Mouse (Mus musculus) CD8-positive naive resting alpha-beta T cell, adult 2 months (primary cell): ENCODE measurements around the gene Batf.
A peak's percentile ranks its signal among the peaks of the same experiment; 100 is the strongest.

Source experiments
- DNase-seq, 2 experiments: peaks; one replicate each; pipeline ENCODE4 v3.0.0; 2022; ENCODE audit warnings: low read depth in 2 of 2, low spot score in 2 of 2

Gene Batf

DNA sequence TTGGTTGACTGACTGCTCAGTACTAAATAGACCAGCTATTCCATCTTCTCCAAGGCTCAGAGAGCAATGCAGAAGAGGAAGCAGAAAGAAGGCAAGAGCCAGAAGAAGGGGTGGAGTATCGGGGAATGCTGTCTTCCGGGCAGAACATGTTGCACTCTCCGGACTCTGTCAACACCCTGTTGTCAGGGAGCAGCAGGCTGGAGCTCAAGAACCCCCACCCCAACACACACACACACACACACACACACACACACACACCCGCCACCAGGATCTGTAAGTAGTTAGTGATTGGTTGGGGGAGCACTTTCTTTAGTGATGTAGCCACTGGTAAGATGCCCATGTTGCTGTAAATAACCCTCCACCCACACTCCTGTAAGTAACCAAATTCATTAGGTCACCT lies 38.8 kb downstream of the Batf start:
- DNase-seq, result no peak

DNA sequence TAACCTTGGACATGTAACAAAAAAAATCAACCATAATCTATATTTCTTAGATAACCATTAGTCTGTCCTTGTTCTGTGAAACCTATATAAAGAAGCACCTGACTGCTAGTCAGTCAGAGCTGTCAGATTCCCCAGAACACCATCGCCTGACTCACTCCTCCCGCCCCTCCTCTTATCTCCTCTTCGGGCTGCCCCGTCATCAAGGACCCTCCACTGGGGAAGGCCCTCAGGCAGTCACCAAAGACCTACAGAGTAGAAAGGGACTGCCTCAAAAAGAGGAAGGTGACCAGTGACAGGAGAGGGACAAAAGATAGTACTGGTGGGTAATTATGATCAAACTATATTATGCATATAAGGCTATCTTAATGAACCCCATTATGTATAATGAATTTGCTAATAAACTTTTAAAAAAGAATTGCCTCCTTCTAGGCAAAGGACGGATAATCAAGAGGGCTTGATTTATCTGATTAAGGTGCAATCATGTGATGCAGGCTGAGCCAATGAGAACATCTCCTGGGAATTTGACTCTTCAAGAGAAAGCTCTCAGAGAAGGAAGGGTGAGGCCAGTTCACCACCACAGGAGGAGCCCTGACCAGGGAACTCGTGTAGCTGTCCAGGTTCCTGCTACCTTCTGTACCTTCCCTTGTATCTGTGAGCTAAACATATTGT lies 40.4 kb downstream of the Batf start:
- no peak for DNase-seq

DNA sequence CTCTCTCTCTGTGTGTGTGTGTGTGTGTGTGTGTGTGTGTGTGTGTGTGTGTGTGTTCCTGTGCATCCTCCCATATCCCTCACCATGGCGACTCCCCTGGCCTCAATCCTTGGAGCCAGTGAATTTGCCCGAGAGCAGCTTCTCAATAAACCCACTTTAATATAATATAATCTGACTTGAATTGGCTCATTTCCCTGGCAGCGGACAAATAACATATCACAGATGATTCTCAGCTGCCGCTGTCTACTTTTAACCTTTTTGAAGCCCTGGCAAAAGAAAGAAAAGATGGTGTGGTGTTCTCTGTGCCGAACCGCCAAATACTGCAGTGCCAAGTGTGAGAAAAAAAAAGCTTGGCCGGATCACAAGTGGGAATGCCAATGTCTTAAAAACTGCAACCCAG lies 41.7 kb downstream of the Batf start:
- DNase-seq, result no peak

DNA sequence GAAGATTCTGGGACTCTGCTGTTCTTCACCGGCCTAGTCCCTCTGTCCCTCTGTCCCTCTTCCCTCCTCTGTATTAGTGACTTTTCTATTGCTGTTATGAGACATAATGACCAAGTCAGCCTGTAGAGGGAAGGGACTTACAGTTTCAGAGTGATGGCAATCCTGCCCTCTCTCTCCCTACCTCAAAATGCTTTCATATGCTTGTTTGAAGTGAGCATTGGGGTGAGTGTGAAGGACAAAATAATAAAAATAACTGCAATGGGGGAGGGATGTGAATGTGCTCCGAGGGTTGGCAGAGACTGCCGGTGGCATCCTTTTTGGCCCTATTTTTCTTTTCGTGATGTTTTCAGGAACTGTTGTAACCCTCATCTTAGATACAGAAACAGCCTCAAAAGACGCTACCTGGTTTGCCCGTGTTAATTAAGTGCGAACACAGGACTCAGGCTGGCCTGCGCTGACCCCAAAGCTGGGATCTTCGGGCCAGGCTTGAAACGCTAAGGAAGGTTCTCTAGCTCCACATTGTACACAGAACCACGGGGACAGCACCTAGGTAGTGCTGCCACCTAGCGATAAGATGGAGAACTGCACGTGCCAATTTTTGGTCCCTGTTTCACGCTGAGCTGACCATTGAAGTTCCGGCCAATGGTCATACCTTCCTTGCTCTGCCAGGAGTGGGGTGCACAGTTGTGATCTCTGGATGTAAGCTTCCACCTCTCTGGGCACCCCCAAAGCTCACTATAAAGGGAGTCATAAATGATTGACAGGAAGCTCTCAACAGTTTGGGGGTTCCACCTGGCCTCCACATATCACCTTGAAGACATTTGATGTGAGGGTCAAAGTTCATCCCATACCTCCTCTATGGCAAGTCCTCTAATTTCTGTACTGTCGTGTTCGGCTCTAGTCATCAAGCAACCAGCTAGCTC lies 42.8 kb downstream of the Batf start:
- DNase-seq, result peak; percentile 39 to 50

DNA sequence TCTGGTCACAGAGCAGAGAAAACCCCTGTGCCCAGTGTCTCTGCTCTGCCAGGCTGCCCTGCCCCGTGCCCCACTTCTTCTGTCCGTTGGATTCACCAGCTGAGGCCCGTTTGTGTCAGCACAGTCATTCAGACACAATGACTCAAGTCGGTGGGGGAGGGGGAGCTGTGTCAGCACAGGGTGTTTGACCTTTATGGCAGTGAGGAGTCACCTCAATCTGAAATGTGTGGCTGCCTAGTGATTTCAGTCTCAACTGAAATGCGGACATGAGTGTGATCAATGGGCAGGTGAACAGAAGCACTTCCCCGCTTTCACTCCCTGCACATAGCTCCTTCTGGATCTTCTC lies 43.4 kb downstream of the Batf start:
- no peak for DNase-seq

DNA sequence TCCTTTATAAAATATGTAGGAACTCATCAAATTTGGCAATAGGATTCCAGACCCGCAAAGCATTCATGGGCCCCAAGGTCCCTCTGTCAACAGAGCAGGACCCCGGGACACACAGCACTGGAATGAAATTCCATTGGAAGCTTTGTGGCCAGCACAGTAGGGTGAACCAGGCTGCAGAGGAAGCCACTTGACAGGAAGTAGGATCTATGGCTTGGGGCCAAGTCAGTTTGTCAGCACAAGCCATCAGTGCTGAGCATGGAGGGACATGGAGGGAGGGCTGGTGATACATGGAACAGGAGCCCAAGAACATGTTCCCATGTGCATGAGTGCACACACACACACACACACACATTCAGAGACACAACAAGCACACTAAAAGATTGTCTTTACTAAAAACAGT lies 49.7 kb downstream of the Batf start:
- no peak for DNase-seq

DNA sequence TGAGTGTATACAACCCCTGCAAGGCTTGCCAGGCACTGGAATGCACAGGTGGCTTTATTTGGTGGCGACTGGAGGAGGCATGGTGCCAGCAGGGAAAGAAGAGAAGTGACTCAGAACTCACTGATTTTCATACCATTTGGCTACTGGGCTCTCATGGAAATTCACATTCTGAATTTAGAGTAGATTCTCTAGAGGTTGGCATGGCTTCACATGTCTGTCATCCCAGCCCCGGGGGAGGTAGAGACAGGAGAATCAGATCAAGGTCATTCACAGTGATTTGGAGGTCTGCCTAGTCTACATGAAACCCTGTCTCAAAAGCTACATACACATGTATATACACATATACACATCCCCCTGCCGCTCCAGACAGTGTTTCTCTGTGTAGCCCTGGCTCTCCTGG lies 50.5 kb downstream of the Batf start:
- no peak for DNase-seq

DNA sequence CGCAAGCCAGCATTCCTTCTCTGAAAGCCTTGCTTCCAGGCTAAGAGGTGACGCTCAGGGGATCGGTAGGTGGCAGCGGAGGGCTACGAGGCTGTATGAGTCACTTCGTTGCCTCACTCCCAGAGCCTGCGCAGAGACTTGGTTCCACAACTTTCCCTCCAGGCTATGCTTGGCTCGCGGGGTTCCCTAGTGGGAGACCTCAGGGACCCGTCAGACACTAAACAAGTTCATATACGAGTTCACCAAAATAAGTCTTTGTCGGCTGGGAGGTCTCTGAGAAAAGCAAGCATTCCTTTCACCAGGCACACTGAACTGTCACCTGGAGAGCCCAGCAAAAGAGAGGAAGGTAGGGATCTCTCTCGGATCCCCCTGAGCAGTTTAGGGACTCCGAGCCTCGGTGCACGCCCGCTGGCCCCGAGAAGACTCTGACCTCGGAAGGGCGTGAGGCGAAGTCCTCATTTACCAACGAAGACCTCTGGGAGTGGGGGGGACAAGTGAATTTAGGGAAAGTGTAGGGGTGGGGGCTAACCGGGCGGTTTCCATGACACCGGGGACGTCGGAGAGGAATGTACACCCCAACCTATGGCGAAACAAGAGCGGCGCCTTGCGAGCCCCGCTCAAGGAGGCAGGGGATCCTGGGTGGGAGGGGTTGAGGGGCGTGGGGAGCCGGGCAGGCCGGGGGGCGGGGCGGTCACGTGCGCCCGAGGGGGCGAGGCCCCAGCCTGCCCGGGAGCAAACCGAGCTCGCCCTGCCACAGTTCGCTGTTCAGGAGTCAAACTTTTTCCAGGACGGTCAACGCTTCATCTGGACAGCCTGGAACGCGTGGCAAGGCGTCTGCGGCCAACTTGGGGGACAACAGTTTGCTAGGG lies 59.6 kb downstream of the Batf start, which contains the start of gene Flvcr2:
Gene Flvcr2 (plus strand): TSS at position 713 of the 869 bp plus-strand sequence.
- peak; percentile 10 to 19 for DNase-seq

DNA sequence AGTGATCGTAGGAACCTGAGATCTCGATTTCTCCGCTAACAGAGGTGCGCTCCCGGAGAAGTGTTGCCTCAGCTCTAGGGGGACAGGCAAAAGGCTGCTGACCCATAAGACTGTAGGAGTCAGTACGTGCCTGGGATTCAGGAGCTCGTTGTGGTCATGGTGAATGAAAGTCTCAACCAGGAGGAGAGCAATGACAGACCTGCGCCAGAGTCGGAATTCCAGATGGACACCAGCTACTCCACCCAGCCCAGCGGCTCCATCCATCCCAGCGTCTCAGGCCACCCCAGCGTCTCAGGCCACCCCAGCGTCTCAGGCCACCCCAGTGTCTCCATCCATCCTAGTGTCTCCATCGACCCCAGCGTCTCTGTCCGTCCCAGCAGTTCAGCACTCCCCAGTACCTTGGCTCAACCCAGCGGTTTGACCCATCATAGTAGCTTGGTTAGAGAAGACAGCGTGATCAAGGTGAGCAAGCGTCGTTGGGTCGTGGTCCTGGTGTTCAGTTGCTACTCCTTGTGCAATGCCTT lies 60.3 kb downstream of the Batf start:
- DNase-seq, result no peak

DNA sequence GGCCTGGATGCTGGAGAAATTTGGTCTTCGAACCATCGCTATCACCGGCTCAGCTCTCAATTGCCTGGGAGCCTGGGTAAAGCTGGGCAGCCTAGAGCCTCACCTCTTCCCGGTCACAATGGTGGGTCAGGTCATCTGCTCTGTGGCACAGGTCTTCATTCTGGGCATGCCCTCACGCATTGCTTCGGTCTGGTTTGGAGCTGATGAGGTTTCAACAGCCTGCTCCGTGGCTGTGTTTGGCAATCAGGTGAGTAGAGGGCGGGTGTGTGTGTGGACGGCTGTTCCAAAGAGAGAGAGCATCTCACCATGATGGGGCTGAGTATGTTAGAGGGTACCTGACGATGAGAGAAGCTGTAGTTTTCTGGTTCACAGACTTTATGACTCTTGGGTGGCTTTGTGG lies 60.9 kb downstream of the Batf start:
- no peak for DNase-seq

DNA sequence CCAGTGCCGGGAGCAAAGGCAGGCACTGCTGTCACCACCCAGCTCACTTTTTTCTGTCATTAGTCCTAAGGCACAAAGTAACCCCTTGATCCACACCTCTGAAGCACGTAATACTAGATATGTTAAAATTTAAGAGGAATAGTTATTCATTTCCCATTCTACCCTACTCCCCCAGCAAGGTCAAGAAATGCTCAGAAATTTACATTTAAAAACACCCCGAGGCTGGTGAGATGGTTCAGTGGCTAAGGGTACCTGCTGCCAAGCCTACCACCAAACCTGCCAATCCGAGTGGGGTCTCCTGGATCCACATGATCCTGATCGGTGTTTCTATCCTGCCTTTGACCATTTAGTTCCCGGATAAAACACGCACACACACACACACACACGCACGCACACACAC lies 63.4 kb downstream of the Batf start:
- DNase-seq, result no peak

DNA sequence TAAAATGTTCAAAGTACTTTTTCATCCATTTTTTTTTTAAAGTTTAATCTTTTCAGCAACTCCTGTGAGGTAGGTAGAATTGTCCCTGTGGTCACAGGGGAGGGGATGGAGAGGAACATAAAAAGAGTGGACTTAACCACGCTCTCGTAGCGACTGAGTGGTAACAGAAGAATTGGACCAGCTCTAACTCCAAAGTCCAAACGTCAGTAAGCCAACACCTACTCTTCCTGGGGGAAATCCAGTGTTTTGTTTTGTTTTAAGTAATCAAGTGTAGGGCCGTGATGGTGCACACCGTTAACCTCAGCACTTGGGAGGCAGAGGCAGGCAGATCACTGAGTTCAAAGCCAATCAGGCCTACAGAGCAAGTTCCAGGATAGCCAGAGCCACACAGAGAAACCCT lies 65.6 kb downstream of the Batf start:
- DNase-seq, result no peak

DNA sequence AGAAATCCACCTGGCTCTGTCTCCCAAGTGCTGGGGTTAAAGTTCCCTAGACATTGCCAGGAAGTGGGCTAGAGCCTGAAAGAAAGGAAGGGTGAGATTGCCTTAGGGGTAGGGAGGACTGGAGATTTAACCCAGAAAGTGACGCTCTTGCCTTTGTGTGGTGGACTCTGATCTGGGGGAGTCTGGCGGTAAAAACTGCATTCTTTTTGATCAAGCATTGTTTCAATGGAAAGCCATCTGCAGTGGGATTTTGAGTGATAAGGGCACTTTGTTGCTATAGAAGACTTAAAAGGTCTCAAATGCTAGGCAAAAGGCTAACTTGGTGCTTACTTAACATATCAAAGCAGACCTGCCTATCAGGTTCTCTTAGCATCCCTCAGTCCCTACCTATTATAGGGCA lies 66.8 kb downstream of the Batf start:
- no peak for DNase-seq

DNA sequence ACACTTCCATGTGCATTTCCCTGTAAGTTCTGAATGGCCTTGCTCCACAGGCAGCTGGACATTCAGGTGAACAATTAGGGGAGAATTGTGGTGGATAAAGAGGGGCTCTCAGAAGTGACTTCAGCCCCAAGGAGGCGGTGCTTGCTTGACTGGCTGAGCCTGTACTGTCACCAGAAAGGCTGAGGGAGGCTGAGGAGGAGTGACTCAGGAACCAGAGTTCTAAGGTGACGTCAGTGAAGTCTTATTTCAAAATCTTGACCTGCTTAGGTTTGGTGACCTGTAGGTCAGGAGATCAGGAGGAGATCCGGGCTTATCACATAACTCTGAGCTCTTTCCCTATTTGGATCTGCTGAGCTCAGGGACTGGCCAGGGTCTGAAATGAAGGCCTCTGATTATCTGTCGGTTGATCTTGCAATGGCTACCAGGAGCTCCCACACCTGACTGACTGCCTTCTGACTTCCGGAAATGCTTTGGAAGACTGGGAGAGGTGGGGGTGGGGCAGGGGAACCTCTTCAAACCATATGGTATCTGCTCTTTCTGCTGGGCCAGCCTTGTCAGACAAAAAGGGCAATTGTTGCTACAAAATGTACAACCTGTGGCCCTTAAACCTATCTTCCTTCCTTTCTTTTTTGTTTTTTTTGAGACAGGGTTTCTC lies 68.3 kb downstream of the Batf start:
- no peak for DNase-seq

DNA sequence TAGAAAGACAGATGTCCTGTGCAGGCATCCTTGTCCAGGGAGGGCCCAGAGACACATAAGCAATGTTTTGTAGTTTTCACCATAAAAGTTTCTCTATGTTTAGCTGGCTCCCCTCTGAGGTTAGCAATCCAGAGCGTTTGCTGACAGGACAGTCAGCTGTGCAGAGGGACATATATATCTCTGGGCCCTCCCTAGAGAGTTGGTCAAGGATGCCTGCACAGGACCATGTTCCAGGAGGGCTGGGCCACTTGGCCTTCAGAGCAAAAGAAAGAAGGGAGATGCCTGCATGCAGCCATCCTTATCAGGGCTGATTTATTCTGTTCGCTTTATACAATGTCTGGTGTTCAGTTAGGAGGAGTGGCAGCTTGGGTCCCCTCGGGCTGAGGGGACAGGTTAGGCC lies 70.0 kb downstream of the Batf start:
- DNase-seq, result no peak

DNA sequence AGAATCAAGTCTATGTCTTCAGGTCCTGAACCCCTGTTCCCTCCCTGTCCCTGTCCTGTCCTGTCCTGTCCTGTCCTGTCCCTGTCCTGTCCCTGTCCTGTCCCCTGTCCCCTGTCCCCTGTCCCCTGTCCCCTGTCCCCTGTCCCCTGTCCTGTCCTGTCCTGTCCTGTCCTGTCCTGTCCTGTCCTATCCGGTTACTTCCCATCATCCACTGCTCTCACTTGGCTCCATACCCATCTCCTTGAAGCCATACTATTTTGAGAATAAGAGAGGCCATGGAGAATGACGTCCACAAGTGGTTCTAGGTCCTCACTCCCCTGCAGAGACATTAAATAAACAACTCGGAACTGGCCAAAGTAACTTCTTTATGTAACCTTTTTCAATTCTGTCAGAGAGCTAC lies 70.6 kb downstream of the Batf start:
- no peak for DNase-seq
